In genomic region chr3:97160908-97161307, GRCm38 (mm10) we compare ENCODE assay signal across 9 mouse cellular contexts. TPM values are rescaled to one million over a fixed set of nuclear protein-coding genes. Genes with fewer than 3 reads are reported as not detected.
DNase-seq lines count a peak whose midpoint lies in the region; ATAC-seq and TF ChIP-seq lines count a peak whose summit lies in the region.
"Had no signal": no experiment of that assay in that cellular context is flagged by ENCODE, and none has a peak within 500 bp of the region (broad histone marks: within the 10 kb centered on the region; RNA-seq: fewer than 3 reads in every experiment).

No protein-coding gene starts in this region.

- H3K4me3 ChIP-seq in hindbrain, embryonic 15.5 days, result no peak overlapping the region
- H3K4me3 ChIP-seq in hindbrain, embryonic 14.5 days (replicated peaks; ENCODE audit: low read length), result no peak overlapping the region
- 0 out of 2 replicates have a peak overlapping the region, but pooled peaks have one; percentile 0 for H3K4me3 ChIP-seq in heart, embryonic 16.5 days (ENCODE audit: low read length)
- no peak overlapping the region for H3K4me3 ChIP-seq in lung, postnatal 0 days (ENCODE audit: low read depth, low read length)
- H3K4me3 ChIP-seq in midbrain, embryonic 11.5 days (ENCODE audit: low read depth, low read length), result no peak overlapping the region
- H3K4me3 ChIP-seq: neural tube, embryonic 12.5 days had no signal

- TF ChIP-seq CTCF in lung, postnatal 0 days (IDR thresholded peaks at IDR 0.05), result no peak

- no peaks in the 10 kb centered on the region for H3K27me3 ChIP-seq in hindbrain, embryonic 15.5 days
- no peaks in the 10 kb centered on the region for H3K27me3 ChIP-seq in hindbrain, embryonic 14.5 days (ENCODE audit: control insufficient read depth, insufficient read depth, low read length)
- no peaks in the 10 kb centered on the region for H3K27me3 ChIP-seq in heart, embryonic 16.5 days (ENCODE audit: control insufficient read depth, insufficient read depth, low read length)
- no peaks in the 10 kb centered on the region for H3K27me3 ChIP-seq in lung, postnatal 0 days (replicated peaks; ENCODE audit: insufficient read depth, low read length)
- H3K27me3 ChIP-seq in midbrain, embryonic 11.5 days (ENCODE audit: control insufficient read depth, insufficient read depth, low read length), result no peaks in the 10 kb centered on the region
- H3K27me3 ChIP-seq: neural tube, embryonic 12.5 days had no signal

- H3K36me3 ChIP-seq in hindbrain, embryonic 15.5 days, result no peaks in the 10 kb centered on the region
- no peaks in the 10 kb centered on the region for H3K36me3 ChIP-seq in hindbrain, embryonic 14.5 days (replicated peaks; ENCODE audit: control insufficient read depth, insufficient read depth)
- 0 out of 2 replicates have a peak, but pooled peaks cover 3% of the 10 kb centered on the region for H3K36me3 ChIP-seq in heart, embryonic 16.5 days (ENCODE audit: control insufficient read depth, insufficient read depth)
- H3K36me3 ChIP-seq in lung, postnatal 0 days (ENCODE audit: insufficient read depth, low read length), result no peaks in the 10 kb centered on the region
- H3K36me3 ChIP-seq in midbrain, embryonic 11.5 days (ENCODE audit: control insufficient read depth, insufficient read depth, low read length), result no peaks in the 10 kb centered on the region
- H3K36me3 ChIP-seq: neural tube, embryonic 12.5 days had no signal

- TF ChIP-seq EP300 in lung, postnatal 0 days (IDR thresholded peaks at IDR 0.05), result no peak

- ATAC-seq in hindbrain, embryonic 15.5 days (ENCODE audit: low FRiP score, low read depth), result no peak
- ATAC-seq in hindbrain, embryonic 14.5 days (ENCODE audit: low FRiP score), result no peak
- no peak for ATAC-seq in heart, embryonic 16.5 days (replicated peaks; ENCODE audit: extremely low read depth, insufficient read depth, low FRiP score)
- ATAC-seq in lung, postnatal 0 days, result no peak
- ATAC-seq in midbrain, embryonic 11.5 days (ENCODE audit: low FRiP score), result no peak

- peaks cover 8% of the 10 kb centered on the region for H3K4me1 ChIP-seq in hindbrain, embryonic 15.5 days (replicated peaks)
- H3K4me1 ChIP-seq in hindbrain, embryonic 14.5 days (replicated peaks; ENCODE audit: control insufficient read depth, insufficient read depth, low read length), result peaks cover 8% of the 10 kb centered on the region
- peaks cover 13% of the 10 kb centered on the region for H3K4me1 ChIP-seq in heart, embryonic 16.5 days (ENCODE audit: control insufficient read depth, insufficient read depth, low read length)
- H3K4me1 ChIP-seq in lung, postnatal 0 days (ENCODE audit: insufficient read depth, low read depth, low read length), result peaks cover 9% of the 10 kb centered on the region; the same call in 1 of the 2 replicates
- H3K4me1 ChIP-seq in midbrain, embryonic 11.5 days (ENCODE audit: control insufficient read depth, insufficient read depth, low read length), result peaks cover 9% of the 10 kb centered on the region; the same call in 1 of the 2 replicates

- H3K9me3 ChIP-seq in hindbrain, embryonic 15.5 days, result no peaks in the 10 kb centered on the region
- no peaks in the 10 kb centered on the region for H3K9me3 ChIP-seq in hindbrain, embryonic 14.5 days (ENCODE audit: control insufficient read depth, low read length)
- H3K9me3 ChIP-seq in heart, embryonic 16.5 days (replicated peaks; ENCODE audit: control insufficient read depth, low read length), result no peaks in the 10 kb centered on the region
- no peaks in the 10 kb centered on the region for H3K9me3 ChIP-seq in lung, postnatal 0 days (ENCODE audit: low read length)
- no peaks in the 10 kb centered on the region for H3K9me3 ChIP-seq in midbrain, embryonic 11.5 days (ENCODE audit: control insufficient read depth, low read length)
- H3K9me3 ChIP-seq: neural tube, embryonic 12.5 days had no signal

- DNase-seq in hindbrain, embryonic 14.5 days (ENCODE audit: low spot score), result no peak
- peak; percentile 15 to 48 for DNase-seq in adrenal gland, postnatal 36 days
- DNase-seq in lung, postnatal 0 days (ENCODE audit: low spot score), result peak; percentile 29
- DNase-seq in midbrain, embryonic 11.5 days (ENCODE audit: low spot score, missing footprints), result no peak
- DNase-seq in embryo, embryonic 9.5 days (ENCODE audit: extremely low spot score), result no peak
- no peak for DNase-seq in embryo, embryonic 10.5 days (ENCODE audit: low spot score)

- H3K4me2 ChIP-seq in hindbrain, embryonic 15.5 days, result peak overlapping the region; percentile 27; the same call in 1 of the 2 replicates
- H3K4me2 ChIP-seq in hindbrain, embryonic 14.5 days (replicated peaks), result no peak overlapping the region
- H3K4me2 ChIP-seq in heart, embryonic 16.5 days (ENCODE audit: low read depth, low read length), result peak overlapping the region; percentile 9
- no peak overlapping the region for H3K4me2 ChIP-seq in lung, postnatal 0 days (replicated peaks; ENCODE audit: low read depth, low read length)
- H3K4me2 ChIP-seq in midbrain, embryonic 11.5 days, result no peak overlapping the region
- H3K4me2 ChIP-seq: neural tube, embryonic 12.5 days had no signal

- H3K9ac ChIP-seq in hindbrain, embryonic 15.5 days, result no peak overlapping the region
- H3K9ac ChIP-seq in hindbrain, embryonic 14.5 days, result no peak overlapping the region
- H3K9ac ChIP-seq in heart, embryonic 16.5 days (ENCODE audit: low read length), result peak overlapping the region; percentile 18; the same call in 1 of the 2 replicates
- H3K9ac ChIP-seq in lung, postnatal 0 days (replicated peaks; ENCODE audit: low read depth), result no peak overlapping the region
- H3K9ac ChIP-seq in midbrain, embryonic 11.5 days (ENCODE audit: low read length), result no peak overlapping the region
- H3K9ac ChIP-seq: neural tube, embryonic 12.5 days had no signal

- H3K27ac ChIP-seq in hindbrain, embryonic 15.5 days (replicated peaks), result no peak overlapping the region
- no peak overlapping the region for H3K27ac ChIP-seq in hindbrain, embryonic 14.5 days
- peak overlapping the region; percentile 33 for H3K27ac ChIP-seq in heart, embryonic 16.5 days (ENCODE audit: low read length)
- no peak overlapping the region for H3K27ac ChIP-seq in lung, postnatal 0 days (ENCODE audit: low read length)
- H3K27ac ChIP-seq in midbrain, embryonic 11.5 days (ENCODE audit: low read depth, low read length), result no peak overlapping the region
- H3K27ac ChIP-seq: neural tube, embryonic 12.5 days had no signal

- 56% methylated on average over 10 of the region's 10 CpGs for WGBS in hindbrain, embryonic 15.5 days
- 53% methylated on average over 10 of the region's 10 CpGs for WGBS in hindbrain, embryonic 14.5 days
- WGBS in heart, embryonic 16.5 days, result 34% methylated on average over 10 of the region's 10 CpGs
- WGBS in lung, postnatal 0 days, result 46% methylated on average over 10 of the region's 10 CpGs
- 81% methylated on average over 10 of the region's 10 CpGs for WGBS in midbrain, embryonic 11.5 days

RNA-seq across cellular contexts. Expression of gene Acp6, which starts 2.3 kb away (rescaled TPM):
- 19.6 and 20.6 TPM in 2 replicates for polyA plus RNA-seq in hindbrain, embryonic 15.5 days (2015; fragmentation: Nextera tagmentation; extraction: Ambion mirVana)
- 14.1 and 16.6 TPM in 2 replicates for polyA plus RNA-seq in hindbrain, embryonic 14.5 days (2014; fragmentation: Nextera tagmentation; extraction: Ambion mirVana)
- 10 to 100 TPM; 41.8 to 46.9 TPM for total RNA-seq in adrenal gland, postnatal 36 days (2021)
- 59.0 and 60.4 TPM in 2 replicates for polyA plus RNA-seq in heart, embryonic 16.5 days (2015; fragmentation: Nextera tagmentation; extraction: Ambion mirVana)
- 37.2 and 40.4 TPM in 2 replicates for polyA plus RNA-seq in lung, postnatal 0 days (2015; fragmentation: Nextera tagmentation; extraction: Ambion mirVana)
- 25.1 and 27.7 TPM in 2 replicates for polyA plus RNA-seq in midbrain, embryonic 11.5 days (2014; fragmentation: Nextera tagmentation; extraction: Ambion mirVana)

Comparison
In these comparisons a context has a peak if more than half of its experiments do, and no peak if none do; other contexts are left out.
1. H3K4me2 ChIP-seq: peak in hindbrain, embryonic 15.5 days (single experiment) and heart, embryonic 16.5 days (single experiment); none in hindbrain, embryonic 14.5 days (single experiment), lung, postnatal 0 days (single experiment) and midbrain, embryonic 11.5 days (single experiment).
2. DNase-seq: peak in adrenal gland, postnatal 36 days (2 of 2) and lung, postnatal 0 days (single experiment); none in hindbrain, embryonic 14.5 days (single experiment), midbrain, embryonic 11.5 days (single experiment), embryo, embryonic 9.5 days (single experiment) and embryo, embryonic 10.5 days (single experiment).